Mouse (Mus musculus) kidney, adult 8-10 months (tissue): ENCODE measurements at regions not wholly inside any gene's neighbourhood (a gene's known extent, or its start where the extent isn't known, plus 50 kb on each side); places are given as distances from the start of the nearest gene placed in this dataset.
A peak's percentile ranks its signal among the peaks of the same experiment; 100 is the strongest.

Experiments
- DNase-seq, 2 experiments: peaks; one replicate each; pipeline ENCODE4 v3.0.0; 2022

- no peak for DNase-seq
Measured at GRCm38 (mm10) chr7:69326311-69326710, 577.3 kb upstream of the Arrdc4 start.

- DNase-seq = no peak
Measured at GRCm38 (mm10) chr7:69277056-69277705, 528.1 kb upstream of the Arrdc4 start.

- DNase-seq = no peak
Measured at GRCm38 (mm10) chr7:69276376-69277055, 527.5 kb upstream of the Arrdc4 start.

- no peak for DNase-seq
Measured at GRCm38 (mm10) chr7:69273670-69274069, 524.6 kb upstream of the Arrdc4 start.

GRCm38 (mm10) chr7:69244519-69244918, 495.5 kb upstream of the Arrdc4 start:
- DNase-seq = no peak

- no peak for DNase-seq
Measured at GRCm38 (mm10) chr7:69233296-69233695, 484.3 kb upstream of the Arrdc4 start.

- peak in 1 of 2 experiments; percentile 0 for DNase-seq
Measured at GRCm38 (mm10) chr7:69217871-69218270, 468.8 kb upstream of the Arrdc4 start.
